Mouse (Mus musculus) adrenal gland, postnatal 4 days (tissue): ENCODE measurements at regions not wholly inside any gene's neighbourhood (a gene's known extent, or its start where the extent isn't known, plus 50 kb on each side); places are given as distances from the start of the nearest gene placed in this dataset.
A peak's percentile ranks its signal among the peaks of the same experiment; 100 is the strongest.

Source experiments
- DNase-seq, 2 experiments: peaks; one replicate each; pipeline ENCODE4 v3.0.0; 2021 to 2022; ENCODE audit warnings: low spot score in 2 of 2, mixed read lengths in 2 of 2

- DNase-seq: no peak
These were observed 53.9 kb upstream of the Slc44a1 start for GRCm38 (mm10) chr4:53386309-53386708.

DNA sequence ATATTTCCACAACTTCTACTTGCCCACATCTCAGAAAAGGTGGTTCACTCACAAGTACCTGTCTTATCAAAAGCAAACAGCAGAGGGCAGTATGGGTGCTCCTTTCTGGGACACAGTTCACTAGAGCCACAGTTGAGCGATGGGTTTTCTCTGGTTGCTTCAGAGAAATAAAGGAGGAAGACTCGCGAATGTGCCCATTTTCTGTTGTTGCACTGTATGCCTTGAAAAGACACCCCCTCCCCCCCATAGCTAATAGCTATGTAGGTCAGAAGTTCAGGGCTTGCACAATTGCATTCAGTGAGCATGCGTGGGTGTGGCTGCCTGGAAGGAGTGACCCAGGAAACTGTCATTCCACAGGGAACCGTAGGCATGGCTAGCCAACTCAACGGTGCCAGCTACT is 55.5 kb upstream of the Slc44a1 start:
- DNase-seq: peak; percentile 19 to 55

DNA sequence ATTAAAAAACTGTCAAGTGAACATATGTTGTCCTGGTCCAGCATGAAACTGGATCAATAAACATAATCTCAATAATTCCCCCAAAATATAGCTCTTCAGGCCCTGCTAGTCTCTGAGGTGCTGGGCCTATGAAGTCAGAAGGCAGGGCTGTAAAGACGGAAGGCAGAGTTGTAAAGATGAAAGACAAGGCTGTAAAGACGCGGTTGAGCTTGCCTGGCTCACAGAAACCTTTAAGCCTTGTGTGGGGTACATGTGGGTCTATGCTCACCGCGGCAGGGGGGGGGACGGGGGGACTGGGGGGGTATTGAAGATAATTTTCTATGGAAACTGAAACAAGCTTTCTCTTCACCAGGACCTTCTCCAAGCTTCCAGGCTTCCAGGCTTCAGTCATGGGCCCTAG is 56.1 kb upstream of the Slc44a1 start:
- DNase-seq: no peak

GRCm38 (mm10) chr4:53382012-53382411 is 58.2 kb upstream of the Slc44a1 start:
- DNase-seq: no peak

DNA sequence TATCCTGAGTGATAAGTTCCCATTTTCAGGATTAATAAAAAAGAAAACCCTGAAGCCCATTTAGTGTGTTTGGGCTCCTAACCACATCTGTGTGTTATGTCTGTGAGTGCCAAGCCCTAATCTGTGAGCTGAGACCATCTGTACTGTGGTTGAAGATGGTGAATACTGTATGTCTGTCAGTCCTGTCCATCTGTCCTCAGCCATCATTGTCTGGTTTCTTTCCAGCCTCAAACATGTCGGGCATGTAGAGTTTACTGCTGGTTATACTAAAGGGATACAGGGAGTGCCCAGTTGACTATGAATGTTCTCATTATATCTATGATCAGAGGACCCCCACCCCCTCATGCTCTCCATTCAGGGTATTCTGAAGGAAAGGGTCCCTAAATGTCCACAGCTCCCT is 60.4 kb upstream of the Slc44a1 start:
- no peak for DNase-seq

DNA sequence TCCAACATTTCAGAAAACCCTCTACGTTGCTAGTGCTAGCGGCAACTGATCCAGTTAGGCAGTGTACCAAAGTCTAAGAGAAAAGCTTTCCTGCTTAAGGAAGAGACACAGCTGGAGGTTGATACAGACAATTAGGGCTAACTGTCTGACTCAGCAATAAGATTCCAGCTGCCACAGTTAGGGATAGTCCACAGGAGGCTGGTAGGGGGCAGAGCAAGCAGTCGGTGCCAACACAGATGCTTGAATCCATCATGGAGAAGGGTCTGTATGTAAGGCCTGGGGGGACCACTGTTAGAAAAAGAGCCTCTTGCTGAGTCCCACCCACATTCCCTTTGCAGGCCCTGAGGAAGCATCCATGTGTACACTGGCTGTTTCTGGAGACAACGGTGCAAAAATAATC is 63.2 kb upstream of the Slc44a1 start:
- DNase-seq: no peak

DNA sequence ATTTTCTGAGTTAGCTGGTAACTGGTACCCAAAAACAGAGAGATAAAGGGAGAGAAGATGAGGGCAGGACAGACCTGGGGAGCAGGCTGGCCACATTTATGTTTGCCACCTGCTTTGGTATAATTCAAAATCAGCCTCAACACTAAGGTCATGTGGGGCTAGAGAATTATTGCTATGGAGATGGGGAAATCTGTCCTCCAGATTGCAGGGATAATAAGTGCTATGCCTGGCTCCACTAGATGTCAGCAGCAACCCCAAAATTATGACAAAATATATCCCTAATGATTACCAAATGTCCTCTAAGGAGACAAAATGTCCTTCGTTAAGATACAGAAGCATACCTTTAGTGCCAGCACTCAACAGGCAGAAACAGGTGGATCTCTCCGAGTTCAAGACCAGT is 83.8 kb upstream of the Slc44a1 start:
- no peak for DNase-seq

GRCm38 (mm10) chr4:53354961-53355360 is 85.3 kb upstream of the Slc44a1 start:
- DNase-seq: no peak

GRCm38 (mm10) chr4:53353399-53354090 is 86.7 kb upstream of the Slc44a1 start:
- no peak for DNase-seq

GRCm38 (mm10) chr4:53351104-53351607 is 89.1 kb upstream of the Slc44a1 start:
- DNase-seq: no peak

GRCm38 (mm10) chr4:53345346-53345745 is 94.9 kb upstream of the Slc44a1 start:
- no peak for DNase-seq

DNA sequence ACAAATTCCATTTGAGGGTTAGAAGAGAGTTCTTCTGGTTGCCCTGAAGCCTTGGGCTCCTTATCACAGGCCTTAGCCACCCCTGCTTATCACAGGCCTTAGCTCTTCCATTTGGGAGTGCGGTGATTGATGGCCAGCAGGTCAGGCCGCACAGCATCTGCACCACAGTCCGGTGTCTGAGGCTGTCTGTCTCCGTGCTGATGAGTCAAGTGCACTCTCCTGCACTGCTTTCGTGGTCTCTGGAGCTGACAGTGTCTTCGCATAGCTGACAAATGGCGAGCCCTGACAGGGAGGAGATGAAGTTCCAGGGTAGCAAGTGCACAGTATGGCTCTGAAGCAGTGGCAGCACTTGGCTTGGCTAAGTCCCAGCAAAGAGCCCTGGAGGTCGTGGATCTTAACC is 95.7 kb upstream of the Slc44a1 start:
- DNase-seq: no peak

GRCm38 (mm10) chr4:53341181-53341580 is 99.0 kb upstream of the Slc44a1 start:
- DNase-seq: no peak

GRCm38 (mm10) chr4:53340021-53340667 is 100.1 kb upstream of the Slc44a1 start:
- DNase-seq: no peak

DNA sequence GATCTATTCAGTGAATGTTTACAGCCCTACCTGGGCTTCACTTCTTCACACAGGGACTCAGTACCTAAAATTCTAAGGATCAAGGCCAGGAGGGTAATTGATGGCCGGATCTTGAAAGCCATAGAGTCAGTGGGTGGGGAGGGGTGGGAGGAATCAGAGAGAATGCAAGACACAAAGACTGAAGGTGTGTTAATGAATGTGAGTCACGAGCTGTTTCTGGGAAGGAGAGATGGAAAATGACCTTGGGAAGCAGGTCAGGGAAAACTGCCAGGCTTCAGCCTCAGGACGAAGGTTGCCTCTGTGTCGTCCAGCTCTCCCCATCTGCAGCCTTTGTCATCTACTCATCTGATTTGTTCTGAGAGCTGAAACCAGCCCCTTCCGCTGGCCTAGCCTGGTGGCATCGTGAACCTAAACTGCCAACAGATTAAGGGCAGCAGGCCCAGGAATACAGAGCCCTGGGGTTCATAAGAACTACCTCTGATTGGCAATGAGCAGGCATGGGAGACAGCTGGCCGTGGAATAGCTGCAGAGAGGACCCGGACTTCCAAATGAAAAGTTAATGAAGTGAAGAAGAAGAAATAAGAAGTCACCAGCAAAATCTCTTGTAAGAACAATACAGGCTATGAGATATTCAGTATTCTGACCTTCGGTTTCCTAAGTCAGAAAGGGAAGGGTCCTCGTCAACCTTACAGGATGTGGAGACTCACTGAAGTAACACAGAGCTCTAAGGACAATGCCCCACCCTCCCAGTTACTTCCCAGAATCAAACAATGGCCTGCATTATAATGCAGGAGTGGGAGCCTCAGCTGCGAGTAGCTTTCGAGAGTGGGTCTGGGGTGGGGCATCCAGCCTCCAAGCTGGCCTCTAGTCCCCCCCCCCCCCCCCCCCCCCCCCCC is 100.8 kb upstream of the Slc44a1 start:
- DNase-seq: no peak

GRCm38 (mm10) chr4:53338479-53338878 is 101.7 kb upstream of the Slc44a1 start:
- DNase-seq: no peak

- no peak for DNase-seq
These were observed 102.4 kb upstream of the Slc44a1 start for GRCm38 (mm10) chr4:53337784-53338183.

GRCm38 (mm10) chr4:53327382-53328165 is 112.6 kb upstream of the Slc44a1 start:
- no peak for DNase-seq

GRCm38 (mm10) chr4:53323838-53324237 is 116.4 kb upstream of the Slc44a1 start:
- DNase-seq: no peak

- DNase-seq: no peak
These were observed 117.0 kb upstream of the Slc44a1 start for GRCm38 (mm10) chr4:53323195-53323594.

- DNase-seq: no peak
These were observed 117.7 kb upstream of the Slc44a1 start for GRCm38 (mm10) chr4:53322484-53322883.
